Mouse (Mus musculus): ENCODE measurements at regions not wholly inside any gene's neighbourhood (a gene's known extent, or its start where the extent isn't known, plus 50 kb on each side); places are given as distances from the start of the nearest gene placed in this dataset.

DNA sequence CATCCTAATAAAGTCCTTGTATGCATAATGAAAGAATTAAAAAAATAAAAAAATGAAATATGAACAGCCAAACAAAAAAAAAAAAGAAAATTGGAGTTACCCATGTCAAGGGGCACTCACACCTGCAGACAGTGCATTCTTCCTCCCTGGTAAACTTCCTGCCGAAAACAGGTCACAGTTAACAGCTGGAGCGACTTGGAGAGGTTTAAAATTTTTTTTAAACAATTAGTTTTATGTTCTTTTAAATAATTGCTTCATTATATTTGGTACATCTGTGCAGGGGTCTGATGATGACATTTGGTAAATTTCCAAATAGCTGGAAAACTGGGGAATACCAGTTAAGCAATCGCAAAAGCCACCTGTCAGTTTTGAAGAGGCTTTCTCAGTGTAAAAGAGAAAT, 285.5 kb upstream of the Kcnh8 start:
- no peak for TF ChIP-seq USF1 (IDR thresholded peaks at IDR 0.05; ENCODE audit: low read depth, low read length)
- TF ChIP-seq EP300 (IDR thresholded peaks at IDR 0.05; ENCODE audit: low read depth in 1 of 2, low read length in 2 of 2): no peak
- TF ChIP-seq MAFK (IDR thresholded peaks at IDR 0.05; ENCODE audit: borderline replicate concordance, low read depth, low read length): no peak
